Mouse (Mus musculus) intestine, postnatal 0 days (tissue): Measurements from ENCODE around the gene Dusp8. TPM values are rescaled to one million over a fixed set of nuclear protein-coding genes. Genes with fewer than 3 reads are reported as not detected.
"Not testable (repeated sequence)": the region's sequence is repeated elsewhere in the genome, so short reads cannot be mapped to it uniquely, and the experiment has no call there.

Experiments used
- ATAC-seq: fragments of 200-750 bp; cut with Nextera tagmentation; 2 replicates; pipeline ENCODE4 v1.8.0; 2017; ENCODE audit warnings: mild to moderate bottlenecking, moderate TSS enrichment, moderate library complexity
- H3K27ac ChIP-seq: fragments of 300-500 bp; sonication (generic); 2 replicates; pipeline ENCODE4 v1.5.1; 2014; ENCODE audit warnings: mild to moderate bottlenecking, low read depth, low read length, moderate library complexity
- H3K27me3 ChIP-seq: fragments of 300-500 bp; sonication (generic); replicated peaks from 2 replicates; pipeline ENCODE4 v1.6.1; 2014; ENCODE audit warnings: low read length, mixed read lengths; ENCODE audit not compliant: control insufficient read depth, insufficient read depth
- H3K36me3 ChIP-seq: fragments of 300-500 bp; sonication (generic); 2 replicates; pipeline ENCODE4 v1.6.1; 2014; ENCODE audit warnings: mild to moderate bottlenecking, moderate library complexity; ENCODE audit not compliant: control insufficient read depth, insufficient read depth
- H3K4me1 ChIP-seq: fragments of 300-500 bp; sonication (generic); replicated peaks from 2 replicates; pipeline ENCODE4 v1.6.1; 2014; ENCODE audit warnings: antibody characterized with exemption, low read length, mixed read lengths; ENCODE audit not compliant: control insufficient read depth, insufficient read depth
- H3K4me2 ChIP-seq: fragments of 300-500 bp; sonication (generic); replicated peaks from 2 replicates; pipeline ENCODE4 v1.6.1; 2014; ENCODE audit warnings: low read depth, mild to moderate bottlenecking, moderate library complexity
- H3K4me3 ChIP-seq: fragments of 300-500 bp; sonication (generic); 2 replicates; pipeline ENCODE4 v1.5.1; 2014; ENCODE audit warnings: low read depth, low read length
- H3K9ac ChIP-seq: fragments of 300-500 bp; sonication (generic); 2 replicates; pipeline ENCODE4 v1.6.1; 2014; ENCODE audit warnings: mild to moderate bottlenecking, low read depth, low read length
- H3K9me3 ChIP-seq: fragments of 300-500 bp; sonication (generic); 2 replicates; pipeline ENCODE4 v1.6.1; 2016; ENCODE audit warnings: mixed run types; ENCODE audit not compliant: control insufficient read depth
- CTCF ChIP-seq: sonication (generic); IDR thresholded peaks from 2 replicates; pipeline ENCODE4 v1.5.1; 2016; ENCODE audit warnings: low read depth, mild to moderate bottlenecking, control low read depth, antibody characterized with exemption, moderate library complexity
- WGBS: fragments of 180-500 bp; shearing (Covaris S2); extraction: QIAGEN DNeasy Blood & Tissue Kit; methylation state at CpG from one replicate; pipeline ENCODE4 v1.1.7; 2014; 5-methylcytosine and 5-hydroxymethylcytosine counted together
- polyA plus RNA-seq: library from polyadenylated mRNA; unstranded; fragments of >200 nt; fragmentation: Nextera tagmentation; extraction: Ambion mirVana; gene quantifications from 2 replicates; pipeline ENCODE4 v1.2.1, GENCODE M21; 2015

Dusp8 gene
- polyA plus RNA-seq, 1 experiment from 2014 or later = 5.8 TPM

GRCm38 (mm10) chr7:142128843-142129242 lies 33.2 kb upstream of the Dusp8 start:
- Histone ChIP-seq H3K27ac (no peak overlapping the region), H3K4me3 (no peak overlapping the region), H3K9ac (no peak overlapping the region), H3K9me3 (no peaks in the 10 kb centered on the region), H3K36me3 (no peaks in the 10 kb centered on the region), H3K4me2 (no peak overlapping the region), H3K4me1 (no peaks in the 10 kb centered on the region), H3K27me3 (no peaks in the 10 kb centered on the region)
- peak; percentile 61 for TF ChIP-seq CTCF
- no peak for ATAC-seq
- WGBS = 61% methylated on average over 4 of the region's 4 CpGs

- not testable (repeated sequence) for H3K36me3 ChIP-seq, H3K27ac ChIP-seq, H3K9ac ChIP-seq, H3K27me3 ChIP-seq, H3K4me3 ChIP-seq, H3K4me2 ChIP-seq, H3K9me3 ChIP-seq, ATAC-seq, H3K4me1 ChIP-seq
- WGBS = 52% methylated on average over 1 of the region's 1 CpGs
Measured at GRCm38 (mm10) chr7:142120629-142121028, 25.0 kb upstream of the Dusp8 start, which contains the start of gene Gm45618. Gm45618 (minus strand) TSS chr7:142120729.

GRCm38 (mm10) chr7:142119632-142120031 lies 24.0 kb upstream of the Dusp8 start:
- Histone ChIP-seq H3K9ac (no peak overlapping the region), H3K27ac (no peak overlapping the region), H3K36me3 (no peaks in the 10 kb centered on the region), H3K27me3 (no peaks in the 10 kb centered on the region), H3K4me1 (no peaks in the 10 kb centered on the region), H3K4me2 (no peak overlapping the region), H3K9me3 (no peaks in the 10 kb centered on the region), H3K4me3 (no peak overlapping the region)
- peak; percentile 53; the same call in 1 of the 2 replicates for ATAC-seq
- WGBS = 17% methylated on average over 5 of the region's 5 CpGs
- peak; percentile 70 for TF ChIP-seq CTCF

- no peaks in the 10 kb centered on the region for H3K36me3 ChIP-seq
- no peaks in the 10 kb centered on the region for H3K4me1 ChIP-seq
- H3K9ac ChIP-seq = no peak overlapping the region
- no peaks in the 10 kb centered on the region for H3K9me3 ChIP-seq
- H3K27ac ChIP-seq = no peak overlapping the region
- H3K4me3 ChIP-seq = no peak overlapping the region
- no peak overlapping the region for H3K4me2 ChIP-seq
- TF ChIP-seq CTCF = no peak
- ATAC-seq = no peak
- no peaks in the 10 kb centered on the region for H3K27me3 ChIP-seq
- WGBS = 46% methylated on average over 5 of the region's 5 CpGs
Measured at GRCm38 (mm10) chr7:142104747-142105146, 9.1 kb upstream of the Dusp8 start.

GRCm38 (mm10) chr7:142097776-142098175 lies 2.1 kb upstream of the Dusp8 start:
- no peak overlapping the region for H3K9ac ChIP-seq
- no peaks in the 10 kb centered on the region for H3K9me3 ChIP-seq
- ATAC-seq = peak; percentile 48
- no peak overlapping the region for H3K4me2 ChIP-seq
- H3K4me1 ChIP-seq = 0 out of 2 replicates have a peak, but pooled peaks cover 2% of the 10 kb centered on the region
- 10% methylated on average over 9 of the region's 9 CpGs for WGBS
- peak; percentile 98 for TF ChIP-seq CTCF
- no peaks in the 10 kb centered on the region for H3K36me3 ChIP-seq
- peaks cover 23% of the 10 kb centered on the region; the same call in 1 of the 2 replicates for H3K27me3 ChIP-seq
- H3K4me3 ChIP-seq = no peak overlapping the region
- H3K27ac ChIP-seq = no peak overlapping the region

- H3K27me3 ChIP-seq = peaks cover 23% of the 10 kb centered on the region; the same call in 1 of the 2 replicates
- no peak overlapping the region for H3K4me3 ChIP-seq
- no peak overlapping the region for H3K4me2 ChIP-seq
- H3K9ac ChIP-seq = no peak overlapping the region
- H3K9me3 ChIP-seq = no peaks in the 10 kb centered on the region
- WGBS = 77% methylated on average over 4 of the region's 4 CpGs
- ATAC-seq = no peak
- TF ChIP-seq CTCF = no peak
- 0 out of 2 replicates have a peak, but pooled peaks cover 2% of the 10 kb centered on the region for H3K4me1 ChIP-seq
- H3K36me3 ChIP-seq = no peaks in the 10 kb centered on the region
- H3K27ac ChIP-seq = no peak overlapping the region
Measured at GRCm38 (mm10) chr7:142096701-142097100, 1.1 kb upstream of the Dusp8 start.
